Mouse (Mus musculus) liver, embryonic 16.5 days (tissue): ENCODE data around the gene Blnk. TPM values are rescaled to one million over a fixed set of nuclear protein-coding genes. Genes with fewer than 3 reads are reported as not detected.

Source experiments
- ATAC-seq: fragments of 200-750 bp; cut with Nextera tagmentation; 2 replicates; pipeline ENCODE4 v1.8.0; 2017; ENCODE audit warnings: low read depth, mild to moderate bottlenecking, moderate number of reproducible peaks, moderate library complexity
- H3K27ac ChIP-seq: fragments of 300-500 bp; sonication (generic); 2 replicates; pipeline ENCODE4 v1.5.1; 2014; ENCODE audit warnings: mild to moderate bottlenecking, low read length
- H3K27me3 ChIP-seq: fragments of 300-500 bp; sonication (generic); 2 replicates; pipeline ENCODE4 v1.6.1; 2014; ENCODE audit warnings: low read depth, low read length, mixed read lengths; ENCODE audit not compliant: control insufficient read depth, insufficient read depth
- H3K36me3 ChIP-seq: fragments of 300-500 bp; sonication (generic); 2 replicates; pipeline ENCODE4 v1.6.1; 2014; ENCODE audit warnings: mild to moderate bottlenecking; ENCODE audit not compliant: control insufficient read depth, insufficient read depth
- H3K4me1 ChIP-seq: fragments of 300-500 bp; sonication (generic); 2 replicates; pipeline ENCODE4 v1.6.1; 2014; ENCODE audit warnings: low read depth, low read length, mixed read lengths; ENCODE audit not compliant: control insufficient read depth
- H3K4me2 ChIP-seq: fragments of 300-500 bp; sonication (generic); 2 replicates; pipeline ENCODE4 v1.6.1; 2014; ENCODE audit warnings: low read depth, low read length, mixed read lengths
- H3K4me3 ChIP-seq: fragments of 300-500 bp; sonication (generic); 2 replicates; pipeline ENCODE4 v1.5.1; 2014; ENCODE audit warnings: low read depth, mild to moderate bottlenecking, low read length
- H3K9ac ChIP-seq: fragments of 300-500 bp; sonication (generic); 2 replicates; pipeline ENCODE4 v1.6.1; 2014; ENCODE audit warnings: low read depth, low read length
- H3K9me3 ChIP-seq: fragments of 300-500 bp; sonication (generic); replicated peaks from 2 replicates; pipeline ENCODE4 v1.6.1; 2016; ENCODE audit warnings: low read length; ENCODE audit not compliant: control insufficient read depth
- WGBS: fragments of 180-500 bp; shearing (Covaris S2); extraction: QIAGEN DNeasy Blood & Tissue Kit; methylation state at CpG from one replicate; pipeline ENCODE4 v1.1.7; 2014; ENCODE audit not compliant: insufficient replicate concordance; 5-methylcytosine and 5-hydroxymethylcytosine counted together
- polyA plus RNA-seq: library from polyadenylated mRNA; unstranded; fragments of >200 nt; fragmentation: Nextera tagmentation; extraction: Ambion mirVana; gene quantifications from 2 replicates; pipeline ENCODE4 v1.2.1, GENCODE M21; 2015

Gene Blnk
- polyA plus RNA-seq, 1 experiment from 2014 or later, result 2.4 TPM

GRCm38 (mm10) chr19:41026551-41026950, 32.2 kb upstream of the Blnk start:
- Histone ChIP-seq H3K9ac (no peak overlapping the region), H3K36me3 (no peaks in the 10 kb centered on the region), H3K27ac (no peak overlapping the region), H3K9me3 (no peaks in the 10 kb centered on the region), H3K4me3 (no peak overlapping the region), H3K4me1 (no peaks in the 10 kb centered on the region), H3K4me2 (no peak overlapping the region), H3K27me3 (no peaks in the 10 kb centered on the region)
- no peak for ATAC-seq
- WGBS, result 62% methylated on average over 8 of the region's 8 CpGs

DNA sequence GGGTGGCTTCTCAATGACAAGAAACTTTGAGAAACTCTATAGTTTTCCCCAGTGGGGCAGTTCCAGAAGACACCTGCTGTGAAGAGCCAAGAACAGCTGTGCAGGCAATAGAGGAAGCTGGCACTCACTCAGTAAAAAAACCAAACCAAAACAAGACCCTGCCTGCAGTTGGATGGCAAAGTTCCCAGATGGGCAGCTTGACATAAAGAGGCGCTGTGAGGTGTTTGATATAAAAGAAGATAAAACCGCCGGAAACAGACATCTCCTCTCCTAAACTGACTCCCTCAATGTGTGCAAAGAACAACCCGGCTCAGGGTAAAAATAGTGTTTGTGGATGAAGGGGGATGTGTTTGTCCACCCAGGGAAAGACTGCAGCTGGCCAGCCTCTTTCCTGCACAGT, 27.9 kb upstream of the Blnk start:
- H3K36me3 ChIP-seq, result no peaks in the 10 kb centered on the region
- no peak overlapping the region for H3K9ac ChIP-seq
- H3K4me2 ChIP-seq, result no peak overlapping the region
- no peak overlapping the region for H3K4me3 ChIP-seq
- whole genome bisulfite sequencing, result 44% methylated on average over 4 of the region's 4 CpGs
- no peaks in the 10 kb centered on the region; the same call in 1 of the 2 replicates for H3K27me3 ChIP-seq
- no peak for ATAC-seq
- no peak overlapping the region for H3K27ac ChIP-seq
- H3K4me1 ChIP-seq, result no peaks in the 10 kb centered on the region
- no peaks in the 10 kb centered on the region for H3K9me3 ChIP-seq

- Histone ChIP-seq H3K9me3 (no peaks in the 10 kb centered on the region), H3K36me3 (no peaks in the 10 kb centered on the region), H3K27ac (no peak overlapping the region), H3K27me3 (no peaks in the 10 kb centered on the region; the same call in 1 of the 2 replicates), H3K4me1 (peaks cover 3% of the 10 kb centered on the region), H3K4me2 (no peak overlapping the region), H3K9ac (no peak overlapping the region), H3K4me3 (no peak overlapping the region)
- no peak for ATAC-seq
- 43% methylated on average over 3 of the region's 3 CpGs for WGBS
Observed at GRCm38 (mm10) chr19:41020537-41020936, 26.2 kb upstream of the Blnk start.

- H3K9me3 ChIP-seq, result no peaks in the 10 kb centered on the region
- no peak overlapping the region for H3K4me3 ChIP-seq
- 65% methylated on average over 5 of the region's 5 CpGs for WGBS
- H3K9ac ChIP-seq, result no peak overlapping the region
- no peak for ATAC-seq
- H3K36me3 ChIP-seq, result no peaks in the 10 kb centered on the region
- no peaks in the 10 kb centered on the region; the same call in 1 of the 2 replicates for H3K27me3 ChIP-seq
- H3K4me2 ChIP-seq, result no peak overlapping the region
- H3K4me1 ChIP-seq, result peaks cover 3% of the 10 kb centered on the region
- H3K27ac ChIP-seq, result no peak overlapping the region
Observed at GRCm38 (mm10) chr19:41019164-41019675, 24.9 kb upstream of the Blnk start.

GRCm38 (mm10) chr19:41015951-41016716, 21.8 kb upstream of the Blnk start:
- Histone ChIP-seq H3K4me3 (peak overlapping the region; percentile 11; the same call in 1 of the 2 replicates), H3K27me3 (no peaks in the 10 kb centered on the region; the same call in 1 of the 2 replicates), H3K36me3 (no peaks in the 10 kb centered on the region), H3K9me3 (no peaks in the 10 kb centered on the region), H3K4me2 (peak overlapping the region; percentile 55), H3K27ac (no peak overlapping the region), H3K9ac (0 out of 2 replicates have a peak overlapping the region, but pooled peaks have one; percentile 14), H3K4me1 (peaks cover 3% of the 10 kb centered on the region)
- ATAC-seq, result no peak
- WGBS, result 14% methylated on average over 14 of the region's 14 CpGs

- WGBS, result 10% methylated on average over 9 of the region's 9 CpGs
- no peaks in the 10 kb centered on the region for H3K36me3 ChIP-seq
- H3K9me3 ChIP-seq, result no peaks in the 10 kb centered on the region
- no peak for ATAC-seq
- no peak overlapping the region for H3K4me3 ChIP-seq
- peaks cover 3% of the 10 kb centered on the region for H3K4me1 ChIP-seq
- H3K27me3 ChIP-seq, result no peaks in the 10 kb centered on the region
- no peak overlapping the region for H3K9ac ChIP-seq
- no peak overlapping the region for H3K27ac ChIP-seq
- H3K4me2 ChIP-seq, result no peak overlapping the region
Observed at GRCm38 (mm10) chr19:41014003-41014402, 19.7 kb upstream of the Blnk start.

DNA sequence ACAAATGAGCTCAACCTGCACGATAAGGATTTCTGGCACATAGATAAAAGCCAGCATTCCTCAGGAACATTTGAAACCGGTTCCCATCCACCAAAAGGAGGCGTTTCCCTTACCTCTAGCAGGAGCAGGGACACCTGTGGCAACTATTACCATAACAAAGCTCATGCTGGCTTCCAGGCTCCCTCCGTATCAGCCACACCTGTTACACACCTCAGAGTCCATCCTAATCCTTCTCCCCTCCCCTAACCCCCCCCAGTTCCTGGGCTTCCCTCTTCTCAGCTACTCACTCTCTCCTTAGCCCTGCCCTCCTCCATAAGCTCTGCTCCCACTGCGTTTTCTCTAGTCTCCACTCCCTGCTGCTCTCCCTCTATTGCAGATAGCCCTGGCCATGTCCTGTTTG, 19.3 kb upstream of the Blnk start:
- Histone ChIP-seq H3K36me3 (no peaks in the 10 kb centered on the region), H3K4me3 (no peak overlapping the region), H3K9ac (no peak overlapping the region), H3K4me2 (no peak overlapping the region), H3K27ac (no peak overlapping the region), H3K27me3 (no peaks in the 10 kb centered on the region), H3K9me3 (no peaks in the 10 kb centered on the region), H3K4me1 (peaks cover 3% of the 10 kb centered on the region)
- ATAC-seq, result no peak
- 11% methylated on average over 5 of the region's 5 CpGs for WGBS

- no peak overlapping the region for H3K4me2 ChIP-seq
- H3K9ac ChIP-seq, result no peak overlapping the region
- no peak overlapping the region for H3K27ac ChIP-seq
- no peaks in the 10 kb centered on the region for H3K36me3 ChIP-seq
- H3K27me3 ChIP-seq, result no peaks in the 10 kb centered on the region
- WGBS, result 33% methylated on average over 5 of the region's 5 CpGs
- H3K4me3 ChIP-seq, result no peak overlapping the region
- no peaks in the 10 kb centered on the region for H3K9me3 ChIP-seq
- ATAC-seq, result no peak
- peaks cover 3% of the 10 kb centered on the region for H3K4me1 ChIP-seq
Observed at GRCm38 (mm10) chr19:41011676-41012075, 17.3 kb upstream of the Blnk start.

- Histone ChIP-seq H3K4me3 (no peak overlapping the region), H3K4me2 (no peak overlapping the region), H3K27me3 (no peaks in the 10 kb centered on the region), H3K27ac (no peak overlapping the region), H3K9ac (no peak overlapping the region), H3K36me3 (no peaks in the 10 kb centered on the region), H3K9me3 (no peaks in the 10 kb centered on the region), H3K4me1 (no peaks in the 10 kb centered on the region)
- WGBS, result 63% methylated on average over 5 of the region's 5 CpGs
- ATAC-seq, result no peak
Observed at GRCm38 (mm10) chr19:41008674-41009395, 14.5 kb upstream of the Blnk start.
